Mouse (Mus musculus) bone marrow macrophage, adult 2 months (primary cell): ENCODE results near the gene Cenpm.

ENCODE experiments used
- CTCF ChIP-seq: IDR thresholded peaks from 2 replicates; pipeline ENCODE4 v1.5.1; 2012; ENCODE audit warnings: low read depth, mild to moderate bottlenecking, low read length, moderate library complexity
- POLR2A ChIP-seq: IDR thresholded peaks from 2 replicates; pipeline ENCODE4 v1.6.1; 2012; ENCODE audit warnings: mild to moderate bottlenecking, low read depth, low read length, borderline replicate concordance

DNA sequence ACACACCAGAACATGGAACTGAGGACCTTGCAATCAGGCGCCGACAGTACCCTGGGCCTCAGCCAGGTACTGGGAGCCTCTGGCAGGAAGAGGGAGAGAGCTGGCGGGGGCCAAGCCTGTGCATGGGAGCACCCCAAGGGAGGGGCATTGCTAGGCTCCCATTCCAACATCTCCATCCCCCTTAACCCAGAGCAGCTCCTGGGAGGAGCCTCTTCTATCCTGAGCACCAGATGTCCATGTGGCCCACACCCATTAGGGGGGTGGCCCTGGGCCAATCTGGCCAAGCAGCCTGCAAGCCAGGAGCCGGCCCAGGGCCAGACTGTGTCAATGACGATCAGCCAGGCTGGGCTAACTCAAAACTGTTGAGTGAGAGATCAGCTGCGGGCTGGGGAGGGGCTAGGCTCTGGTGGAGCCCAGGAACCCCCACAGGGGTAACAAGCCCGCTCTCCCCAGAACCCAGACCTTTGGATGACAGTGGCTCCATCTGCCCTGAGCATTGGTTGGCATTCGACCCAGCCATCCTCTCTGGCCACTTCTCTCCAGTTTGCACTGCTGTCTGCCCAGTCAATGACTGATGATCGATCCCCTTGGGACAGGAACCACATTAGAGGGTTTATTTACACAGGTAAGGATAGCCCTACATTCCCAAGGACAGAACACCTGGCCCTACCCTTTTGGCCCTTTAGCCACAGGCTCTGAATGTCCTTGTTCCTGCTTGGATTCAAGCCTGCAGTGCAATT, 38.0 kb downstream of the Cenpm start:
- TF ChIP-seq CTCF (no peak), POLR2A (no peak)
